Mouse (Mus musculus) small intestine, adult 2 months (tissue): ENCODE results near the gene Emc10. TPM values are rescaled to one million over a fixed set of nuclear protein-coding genes. Genes with fewer than 3 reads are reported as not detected.

Experiments
- H3K27ac ChIP-seq: fragments of 200-500 bp; 2 replicates; pipeline ENCODE4 v1.5.1; 2012; ENCODE audit warnings: low read depth, low read length, control low read depth, inconsistent platforms; ENCODE audit not compliant: insufficient read depth
- H3K27me3 ChIP-seq: fragments of 200-500 bp; 2 replicates; pipeline ENCODE4 v1.6.1; 2012; ENCODE audit warnings: mild to moderate bottlenecking, moderate library complexity, low read length, inconsistent platforms; ENCODE audit not compliant: control insufficient read depth, insufficient read depth
- H3K36me3 ChIP-seq: fragments of 200-500 bp; 2 replicates; pipeline ENCODE4 v1.6.1; 2012; ENCODE audit warnings: mild to moderate bottlenecking, low read length, control low read depth, inconsistent platforms; ENCODE audit not compliant: control insufficient read depth, insufficient read depth
- H3K4me1 ChIP-seq: fragments of 200-500 bp; 2 replicates; pipeline ENCODE4 v1.6.1; 2012; ENCODE audit warnings: low read length, inconsistent platforms, mixed read lengths; ENCODE audit not compliant: control insufficient read depth, insufficient read depth, insufficient read length
- H3K4me3 ChIP-seq: fragments of 200-500 bp; 2 replicates; pipeline ENCODE4 v1.5.1; 2012; ENCODE audit warnings: low read depth, mild to moderate bottlenecking, control low read depth, inconsistent platforms, low read length, moderate library complexity
- CTCF ChIP-seq: fragments of 200-500 bp; IDR thresholded peaks from 2 replicates; pipeline ENCODE4 v1.5.1; 2012; ENCODE audit warnings: low read depth, mild to moderate bottlenecking, control low read depth, inconsistent platforms, low read length, moderate library complexity, mixed read lengths; ENCODE audit not compliant: insufficient replicate concordance, insufficient read length; ENCODE audit errors: extremely low read depth
- POLR2A ChIP-seq: fragments of 200-500 bp; IDR thresholded peaks from 2 replicates; pipeline ENCODE4 v1.6.1; 2012; ENCODE audit warnings: low read depth, mild to moderate bottlenecking, control low read depth, inconsistent platforms, low read length, moderate library complexity
- WGBS: fragments of 180-500 bp; shearing (Covaris S2); methylation state at CpG from one replicate; pipeline ENCODE4 v1.1.7; 2018; 5-methylcytosine and 5-hydroxymethylcytosine counted together
- polyA plus RNA-seq: library from polyadenylated mRNA; depleted of rRNA; stranded (reverse); fragments of >200 nt; gene quantifications from 2 replicates; pipeline ENCODE4 v1.2.3, GENCODE M21; 2012

Emc10 gene
- polyA plus RNA-seq, 1 experiment, result 256 TPM

- no peak for TF ChIP-seq POLR2A
- no peak for TF ChIP-seq CTCF
- WGBS, result 4% methylated on average over 22 of the region's 22 CpGs
- no peaks in the 10 kb centered on the region for H3K27me3 ChIP-seq
- H3K36me3 ChIP-seq, result no peaks in the 10 kb centered on the region
- peak overlapping the region; percentile 67 for H3K27ac ChIP-seq
- H3K4me3 ChIP-seq, result peak overlapping the region; percentile 35
- H3K4me1 ChIP-seq, result peaks cover 12% of the 10 kb centered on the region
Observed at GRCm38 (mm10) chr7:44525126-44525832, 28.9 kb upstream of the Emc10 start.

DNA sequence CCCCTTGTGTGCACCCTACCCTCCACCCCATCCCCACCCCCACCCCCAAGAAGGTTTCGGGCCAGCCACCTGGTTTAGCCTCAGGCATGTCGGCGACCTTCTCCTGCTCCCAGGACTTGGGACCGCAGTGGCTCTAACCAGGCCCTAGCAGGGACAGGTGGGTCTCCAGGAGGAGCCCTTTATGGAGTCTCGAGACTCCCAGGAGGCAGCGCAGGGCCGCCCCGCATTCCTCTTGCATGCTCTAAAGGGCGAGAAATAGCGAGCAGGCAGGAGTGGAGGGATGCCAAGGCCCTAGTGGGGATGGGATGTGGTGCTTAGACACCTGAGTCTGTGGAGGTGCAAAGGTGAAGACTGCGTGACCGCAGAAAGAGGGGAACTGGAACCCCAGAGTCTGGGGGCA is 28.2 kb upstream of the Emc10 start, which contains the start of gene Mybpc2:
Mybpc2 (minus strand) TSS at position 155 of the 400 bp plus-strand sequence.
- Histone ChIP-seq H3K27ac (peak within 1 kb of the TSS; percentile 67), H3K4me3 (peak within 1 kb of the TSS; percentile 35), H3K4me1 (peaks cover 12% of the 10 kb centered on the region), H3K27me3 (no peaks in the 10 kb centered on the region), H3K36me3 (no peaks in the 10 kb centered on the region)
- 27% methylated on average over 12 of the region's 12 CpGs for WGBS
- no peak for TF ChIP-seq POLR2A
- no peak for TF ChIP-seq CTCF

DNA sequence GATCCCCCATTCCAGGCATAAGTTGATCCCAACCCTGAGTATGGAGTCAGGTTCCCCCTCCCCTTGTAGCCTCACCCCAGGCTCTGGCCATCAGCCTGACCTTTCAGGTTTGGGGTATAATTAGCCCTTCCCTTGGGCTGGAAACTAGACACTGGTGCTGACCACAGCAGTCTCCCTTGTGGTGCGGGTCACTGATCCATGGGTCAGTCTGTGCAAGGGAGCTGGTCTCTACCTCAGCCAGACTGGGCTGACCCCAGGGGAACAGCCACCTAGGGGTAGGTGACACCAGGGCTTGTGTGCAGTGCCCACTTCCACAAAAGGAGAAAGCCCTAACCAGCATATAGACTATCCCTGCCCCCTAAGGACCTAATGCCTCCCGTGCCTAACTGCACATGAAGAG is 26.7 kb upstream of the Emc10 start:
- Histone ChIP-seq H3K27me3 (no peaks in the 10 kb centered on the region), H3K27ac (no peak overlapping the region), H3K36me3 (no peaks in the 10 kb centered on the region), H3K4me1 (peaks cover 11% of the 10 kb centered on the region), H3K4me3 (no peak overlapping the region)
- 88% methylated on average over 2 of the region's 2 CpGs for WGBS
- TF ChIP-seq CTCF, result no peak

DNA sequence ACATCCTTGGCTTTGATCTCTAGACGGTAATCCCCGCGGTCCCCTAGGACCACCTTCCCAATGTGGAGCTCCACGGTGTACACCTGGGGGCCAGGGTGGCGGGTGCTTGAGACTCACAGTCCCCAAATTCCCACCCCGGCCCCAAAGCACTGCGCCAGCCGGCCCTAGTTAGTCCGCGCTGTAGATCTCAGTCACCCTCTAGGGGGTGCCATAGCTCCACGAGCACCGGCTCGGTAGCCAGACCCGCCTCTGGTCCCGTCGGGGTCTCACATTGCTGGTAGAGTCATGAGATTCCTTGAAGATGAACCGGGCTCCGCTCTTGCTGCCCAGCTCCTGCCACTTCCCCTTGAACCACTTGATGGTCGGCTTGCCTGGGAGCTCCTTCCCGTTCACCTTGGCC is 25.4 kb upstream of the Emc10 start:
- no peak overlapping the region for H3K27ac ChIP-seq
- TF ChIP-seq POLR2A, result no peak
- TF ChIP-seq CTCF, result peak; percentile 66; the same call in 1 of the 2 replicates
- no peaks in the 10 kb centered on the region for H3K27me3 ChIP-seq
- H3K4me1 ChIP-seq, result peaks cover 7% of the 10 kb centered on the region
- WGBS, result 2% methylated on average over 20 of the region's 20 CpGs
- H3K36me3 ChIP-seq, result no peaks in the 10 kb centered on the region
- peak overlapping the region; percentile 20; the same call in 1 of the 2 replicates for H3K4me3 ChIP-seq

- Histone ChIP-seq H3K27ac (no peak overlapping the region), H3K4me1 (peaks cover 7% of the 10 kb centered on the region), H3K27me3 (no peaks in the 10 kb centered on the region), H3K36me3 (no peaks in the 10 kb centered on the region), H3K4me3 (no peak overlapping the region)
- 65% methylated on average over 3 of the region's 3 CpGs for WGBS
- TF ChIP-seq CTCF (no peak), POLR2A (no peak)
Observed at GRCm38 (mm10) chr7:44520990-44521389, 24.7 kb upstream of the Emc10 start.

DNA sequence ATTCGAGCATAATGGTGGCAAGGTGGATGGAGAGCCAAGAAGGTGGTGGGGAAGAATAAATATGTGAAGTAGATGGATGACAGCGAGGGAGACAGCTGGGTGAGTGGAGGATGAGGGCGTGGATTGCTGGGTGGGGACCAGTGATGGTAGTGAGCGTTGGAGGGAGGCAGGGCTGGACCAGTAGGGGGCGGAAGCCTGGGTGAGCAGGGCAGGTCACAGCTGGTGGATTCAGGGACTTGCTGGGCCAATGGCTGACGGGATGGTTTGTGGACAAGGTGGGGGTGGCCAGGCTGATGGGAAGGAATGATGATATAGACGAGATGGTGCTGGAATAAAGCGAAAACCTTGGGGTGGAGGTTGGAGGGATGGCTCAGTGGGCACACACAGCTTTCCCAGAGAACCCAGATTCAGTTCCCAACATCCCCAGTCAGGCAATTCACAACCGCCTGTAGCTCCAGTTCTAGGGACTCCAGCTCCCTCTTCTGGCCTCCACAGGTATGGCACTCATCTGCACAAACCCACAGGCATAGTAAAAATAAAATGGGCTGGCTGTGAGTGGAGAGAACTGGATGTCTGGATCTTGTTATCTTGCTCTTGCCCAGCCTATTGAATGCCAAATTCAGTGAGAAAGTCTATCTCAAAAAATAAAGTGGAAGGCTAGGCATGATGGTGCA is 23.0 kb upstream of the Emc10 start:
- TF ChIP-seq POLR2A (no peak), CTCF (0 out of 2 replicates have a peak, but pooled peaks have one; percentile 18)
- WGBS, result 54% methylated on average over 9 of the region's 9 CpGs
- no peak overlapping the region for H3K4me3 ChIP-seq
- H3K4me1 ChIP-seq, result peaks cover under 1% of the 10 kb centered on the region; the same call in 1 of the 2 replicates
- no peak overlapping the region for H3K27ac ChIP-seq
- no peaks in the 10 kb centered on the region for H3K27me3 ChIP-seq
- H3K36me3 ChIP-seq, result no peaks in the 10 kb centered on the region

- TF ChIP-seq POLR2A, result no peak
- no peak for TF ChIP-seq CTCF
- no peaks in the 10 kb centered on the region for H3K36me3 ChIP-seq
- no peak overlapping the region for H3K27ac ChIP-seq
- no peak overlapping the region for H3K4me3 ChIP-seq
- no peaks in the 10 kb centered on the region for H3K4me1 ChIP-seq
- H3K27me3 ChIP-seq, result no peaks in the 10 kb centered on the region
Observed at GRCm38 (mm10) chr7:44507491-44507890, 11.2 kb upstream of the Emc10 start.
